Mouse (Mus musculus) heart, postnatal 10 days (tissue): Measurements from ENCODE around the gene Bcap29. TPM values are rescaled to one million over a fixed set of nuclear protein-coding genes. Genes with fewer than 3 reads are reported as not detected.
"Not testable (repeated sequence)": the region's sequence is repeated elsewhere in the genome, so short reads cannot be mapped to it uniquely, and the experiment has no call there.

ENCODE experiments used
- DNase-seq, 2 experiments: peaks; one replicate each; pipeline ENCODE4 v3.0.0; 2021
- intact Hi-C: fragments of 180-260 bp; cut with DNase I; formaldehyde crosslinking; loops from one replicate; pipeline ENCODE4 v1.15.1; 2025
- total RNA-seq, 2 experiments: library from RNA; stranded (reverse); gene quantifications; 2 replicates each; pipeline ENCODE4 v1.2.3; 2021

Bcap29 gene
- 10 to 100 TPM; 22.7 to 26.0 TPM for total RNA-seq

GRCm38 (mm10) chr12:31634343-31635239, at the start of gene Bcap29:
Gene Bcap29 (minus strand): TSS chr12:31634658.
- peak; percentile 85 to 87 for DNase-seq
- intact Hi-C loops: loop anchor here (1.0 to 10.0 kb wide), 4 partner anchors 20 to 260 kb away; partner anchors contain the start of genes Cog5 and Dus4l

- intact Hi-C loops: no loop called here
Observed at GRCm38 (mm10) chr12:31667187-31667586, 32.7 kb upstream of the Bcap29 start.

GRCm38 (mm10) chr12:31665999-31666398, 31.5 kb upstream of the Bcap29 start:
- intact Hi-C loops: no loop called here
- no peak for DNase-seq

More at GRCm38 (mm10) chr12:31667187-31667586, 32.7 kb upstream of the Bcap29 start:
- no peak for DNase-seq

GRCm38 (mm10) chr12:31656841-31657240, 22.4 kb upstream of the Bcap29 start:
- no peak for DNase-seq
- intact Hi-C loops: no loop called here

GRCm38 (mm10) chr12:31654965-31655477, 20.6 kb upstream of the Bcap29 start:
- intact Hi-C loops: loop anchor here (1.0 to 5.0 kb wide), 3 partner anchors 20 to 148 kb away; no protein-coding TSS in a partner anchor
- no peak for DNase-seq

- intact Hi-C loops: loop anchor here (1.0 to 5.0 kb wide), 3 partner anchors 19 to 147 kb away; no protein-coding TSS in a partner anchor
- DNase-seq: peak; percentile 98
Observed at GRCm38 (mm10) chr12:31654197-31654964, 19.9 kb upstream of the Bcap29 start, which contains the start of the genes Dus4l and Cog5. Gene Dus4l (minus strand): TSS chr12:31654826. Gene Cog5 (plus strand): TSS chr12:31654869.

GRCm38 (mm10) chr12:31653611-31654010, 19.2 kb upstream of the Bcap29 start:
- DNase-seq: no peak
- intact Hi-C loops: loop anchor here (1.0 to 5.0 kb wide), 3 partner anchors 18 to 146 kb away; no protein-coding TSS in a partner anchor

- no peak for DNase-seq
- intact Hi-C loops: loop anchor here (1.0 to 10.0 kb wide), 3 partner anchors 19 to 260 kb away; partner anchors contain the start of genes Cog5 and Dus4l
Observed at GRCm38 (mm10) chr12:31635240-31635607, 766 bp upstream of the Bcap29 start.

- DNase-seq: peak in 1 of 2 experiments; percentile 45
- intact Hi-C loops: loop anchor here (5.0 to 10.0 kb wide), 2 partner anchors 83 to 259 kb away; no protein-coding TSS in a partner anchor
Observed at GRCm38 (mm10) chr12:31633970-31634342, 502 bp downstream of the Bcap29 start.

- DNase-seq, intact Hi-C loops: not testable (repeated sequence)
Observed at GRCm38 (mm10) chr12:31628396-31628795, 6.1 kb downstream of the Bcap29 start.

GRCm38 (mm10) chr12:31625016-31625415, 9.4 kb downstream of the Bcap29 start:
- no peak for DNase-seq
- intact Hi-C loops: no loop called here

GRCm38 (mm10) chr12:31620106-31620505, 14.4 kb downstream of the Bcap29 start:
- DNase-seq: no peak
- intact Hi-C loops: no loop called here

GRCm38 (mm10) chr12:31613353-31613752, 21.1 kb downstream of the Bcap29 start:
- intact Hi-C loops: no loop called here
- DNase-seq: no peak

GRCm38 (mm10) chr12:31608138-31608537, 26.3 kb downstream of the Bcap29 start:
- intact Hi-C loops: no loop called here
- DNase-seq: no peak

- intact Hi-C loops: no loop called here
- no peak for DNase-seq
Observed at GRCm38 (mm10) chr12:31604894-31605293, 29.6 kb downstream of the Bcap29 start.

- intact Hi-C loops: no loop called here
- no peak for DNase-seq
Observed at GRCm38 (mm10) chr12:31603586-31603985, 30.9 kb downstream of the Bcap29 start.

GRCm38 (mm10) chr12:31594296-31594695, 40.2 kb downstream of the Bcap29 start:
- no peak for DNase-seq
- intact Hi-C loops: no loop called here

GRCm38 (mm10) chr12:31592011-31592410, 42.4 kb downstream of the Bcap29 start:
- DNase-seq: no peak
- intact Hi-C loops: no loop called here

- intact Hi-C loops: no loop called here
- DNase-seq: no peak
Observed at GRCm38 (mm10) chr12:31583726-31584125, 50.7 kb downstream of the Bcap29 start.

- intact Hi-C loops: no loop called here
- DNase-seq: no peak
Observed at GRCm38 (mm10) chr12:31582081-31582480, 52.4 kb downstream of the Bcap29 start.
